Mouse (Mus musculus) lung, embryonic 16.5 days (tissue): ENCODE measurements at regions not wholly inside any gene's neighbourhood (a gene's known extent, or its start where the extent isn't known, plus 50 kb on each side); places are given as distances from the start of the nearest gene placed in this dataset.

Source experiments
- ATAC-seq: fragments of 200-750 bp; cut with Nextera tagmentation; 2 replicates; pipeline ENCODE4 v1.8.0; 2017; ENCODE audit warnings: low read depth, mild to moderate bottlenecking, moderate library complexity
- H3K27ac ChIP-seq: fragments of 300-500 bp; sonication (generic); 2 replicates; pipeline ENCODE4 v1.5.1; 2014; ENCODE audit warnings: mild to moderate bottlenecking, control low read depth, low read length
- H3K27me3 ChIP-seq: fragments of 300-500 bp; sonication (generic); 2 replicates; pipeline ENCODE4 v1.6.1; 2014; ENCODE audit warnings: low read depth, low read length, mixed read lengths; ENCODE audit not compliant: control insufficient read depth, insufficient read depth
- H3K36me3 ChIP-seq: fragments of 300-500 bp; sonication (generic); 2 replicates; pipeline ENCODE4 v1.6.1; 2014; ENCODE audit warnings: low read length; ENCODE audit not compliant: control insufficient read depth, insufficient read depth
- H3K4me1 ChIP-seq: fragments of 300-500 bp; sonication (generic); replicated peaks from 2 replicates; pipeline ENCODE4 v1.6.1; 2014; ENCODE audit warnings: low read length, mixed read lengths; ENCODE audit not compliant: control insufficient read depth, insufficient read depth
- H3K4me2 ChIP-seq: fragments of 300-500 bp; sonication (generic); 2 replicates; pipeline ENCODE4 v1.6.1; 2014; ENCODE audit warnings: low read depth, low read length, control low read depth
- H3K4me3 ChIP-seq: fragments of 300-500 bp; sonication (generic); 2 replicates; pipeline ENCODE4 v1.5.1; 2014; ENCODE audit warnings: mild to moderate bottlenecking, low read length, control low read depth
- H3K9ac ChIP-seq: fragments of 300-500 bp; sonication (generic); 2 replicates; pipeline ENCODE4 v1.6.1; 2014; ENCODE audit warnings: low read length, control low read depth
- H3K9me3 ChIP-seq: fragments of 300-500 bp; sonication (generic); 2 replicates; pipeline ENCODE4 v1.6.1; 2016; ENCODE audit warnings: low read length; ENCODE audit not compliant: control insufficient read depth
- WGBS: fragments of 180-500 bp; shearing (Covaris S2); extraction: QIAGEN DNeasy Blood & Tissue Kit; methylation state at CpG from one replicate; pipeline ENCODE4 v1.1.7; 2014; 5-methylcytosine and 5-hydroxymethylcytosine counted together

- no peaks in the 10 kb centered on the region for H3K27me3 ChIP-seq
- H3K27ac ChIP-seq, result no peak overlapping the region
- no peak for ATAC-seq
- H3K36me3 ChIP-seq, result no peaks in the 10 kb centered on the region
- no peak overlapping the region for H3K4me3 ChIP-seq
- WGBS, result 68% methylated on average over 5 of the region's 5 CpGs
- no peak overlapping the region for H3K4me2 ChIP-seq
- H3K4me1 ChIP-seq, result no peaks in the 10 kb centered on the region
- no peaks in the 10 kb centered on the region for H3K9me3 ChIP-seq
- no peak overlapping the region for H3K9ac ChIP-seq
Observed at GRCm38 (mm10) chr7:71873817-71874216, 432.6 kb downstream of the Mctp2 start.

GRCm38 (mm10) chr7:71872912-71873311, 433.5 kb downstream of the Mctp2 start:
- no peak overlapping the region for H3K4me2 ChIP-seq
- H3K36me3 ChIP-seq, result no peaks in the 10 kb centered on the region
- H3K9me3 ChIP-seq, result no peaks in the 10 kb centered on the region
- no peak for ATAC-seq
- H3K4me3 ChIP-seq, result no peak overlapping the region
- H3K27me3 ChIP-seq, result no peaks in the 10 kb centered on the region
- H3K27ac ChIP-seq, result no peak overlapping the region
- H3K4me1 ChIP-seq, result no peaks in the 10 kb centered on the region
- WGBS, result 63% methylated on average over 6 of the region's 6 CpGs
- H3K9ac ChIP-seq, result no peak overlapping the region

DNA sequence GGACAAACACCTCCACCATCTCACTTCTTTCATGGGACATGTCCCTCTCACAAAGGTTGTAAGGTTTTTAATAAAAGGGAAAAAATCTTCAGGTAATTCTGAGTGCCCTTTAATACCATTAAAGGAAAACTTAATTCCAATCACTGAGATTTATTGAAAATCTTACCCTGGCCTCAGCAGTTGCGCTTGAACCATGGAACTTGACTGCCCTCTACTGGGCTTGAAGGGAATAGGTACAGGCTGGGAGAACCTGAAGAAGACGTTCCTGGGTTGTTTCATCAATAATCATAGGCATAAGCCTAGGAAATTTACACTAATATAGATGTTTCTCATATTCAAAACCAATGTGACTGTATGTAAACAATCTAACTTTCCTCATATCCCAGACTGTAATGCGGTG, 439.3 kb downstream of the Mctp2 start:
- Histone ChIP-seq H3K9me3 (no peaks in the 10 kb centered on the region), H3K9ac (no peak overlapping the region), H3K4me2 (no peak overlapping the region), H3K4me3 (no peak overlapping the region), H3K4me1 (peaks cover 5% of the 10 kb centered on the region), H3K27me3 (no peaks in the 10 kb centered on the region), H3K27ac (no peak overlapping the region), H3K36me3 (no peaks in the 10 kb centered on the region)
- 15% methylated on average over 3 of the region's 3 CpGs for WGBS
- ATAC-seq, result no peak

DNA sequence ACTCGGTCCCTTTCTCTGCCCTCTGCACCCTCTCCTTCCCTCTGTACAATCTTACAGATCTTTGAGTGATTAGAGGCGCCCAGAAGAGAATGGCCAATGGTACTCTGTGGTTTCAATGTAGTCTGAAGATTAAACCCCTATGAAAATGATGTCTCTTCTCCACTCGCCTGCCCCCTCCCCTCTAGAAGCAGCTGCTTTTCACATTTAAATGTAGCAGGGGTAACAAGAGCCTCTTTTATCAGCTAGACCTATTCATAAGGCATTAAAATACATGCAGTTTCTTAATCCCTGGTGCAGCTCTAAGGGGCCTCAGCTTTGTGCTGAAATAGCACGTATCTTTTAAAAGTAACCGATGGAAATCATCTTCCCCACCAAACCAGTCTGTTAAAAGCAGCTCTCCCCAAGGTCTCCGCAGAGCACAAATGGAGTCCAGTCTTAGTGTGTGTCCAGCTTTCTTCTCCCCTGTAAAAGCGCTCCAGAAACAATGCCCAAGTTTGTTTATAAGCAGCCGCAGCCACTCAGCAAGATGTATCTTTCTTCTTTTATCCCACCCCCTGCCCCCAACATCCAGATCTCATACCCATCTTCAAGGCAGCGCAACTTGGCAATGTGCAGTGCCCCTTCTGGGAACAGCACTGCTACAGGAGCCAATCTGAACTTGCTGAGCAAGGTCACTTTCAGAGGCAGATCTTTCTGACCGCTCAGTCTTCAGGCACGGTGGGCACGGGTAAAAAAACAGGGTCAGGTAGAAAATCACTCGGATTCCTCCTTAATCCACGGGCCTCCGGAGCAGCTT, 440.8 kb downstream of the Mctp2 start:
- H3K9ac ChIP-seq, result no peak overlapping the region
- no peaks in the 10 kb centered on the region for H3K36me3 ChIP-seq
- H3K4me2 ChIP-seq, result no peak overlapping the region
- H3K27ac ChIP-seq, result no peak overlapping the region
- no peaks in the 10 kb centered on the region for H3K9me3 ChIP-seq
- no peak overlapping the region for H3K4me3 ChIP-seq
- ATAC-seq, result no peak
- H3K27me3 ChIP-seq, result no peaks in the 10 kb centered on the region
- H3K4me1 ChIP-seq, result peaks cover 5% of the 10 kb centered on the region
- 36% methylated on average over 15 of the region's 15 CpGs for WGBS

DNA sequence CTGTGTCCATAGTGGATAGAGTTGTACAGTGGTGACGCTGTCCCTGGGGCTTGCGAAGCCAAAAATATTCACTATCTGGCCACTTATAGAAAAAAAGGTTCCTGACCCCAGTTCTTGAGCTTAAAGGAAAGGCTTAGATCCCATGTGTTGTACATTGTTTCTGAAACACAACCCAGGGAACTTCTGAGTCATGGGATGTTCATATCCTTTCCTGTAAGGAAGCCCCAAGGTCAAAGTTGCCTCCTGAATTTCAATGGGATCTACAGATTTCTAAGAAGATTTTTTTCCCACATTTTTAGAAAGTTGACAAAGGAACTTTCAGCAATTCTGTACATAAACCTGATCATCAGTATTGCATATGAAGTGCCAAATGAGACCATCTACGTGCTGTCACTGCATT, 453.5 kb downstream of the Mctp2 start:
- no peaks in the 10 kb centered on the region for H3K36me3 ChIP-seq
- ATAC-seq, result no peak
- 81% methylated on average over 3 of the region's 3 CpGs for WGBS

GRCm38 (mm10) chr7:71849174-71849573, 457.2 kb downstream of the Mctp2 start:
- no peak for ATAC-seq
- H3K4me2 ChIP-seq, result no peak overlapping the region
- no peak overlapping the region for H3K27ac ChIP-seq
- no peaks in the 10 kb centered on the region for H3K9me3 ChIP-seq
- no peak overlapping the region for H3K9ac ChIP-seq
- 80% methylated on average over 6 of the region's 6 CpGs for WGBS
- H3K27me3 ChIP-seq, result no peaks in the 10 kb centered on the region
- no peak overlapping the region for H3K4me3 ChIP-seq
- no peaks in the 10 kb centered on the region for H3K36me3 ChIP-seq
- no peaks in the 10 kb centered on the region for H3K4me1 ChIP-seq

More for the DNA sequence above, 453.5 kb downstream of the Mctp2 start:
- Histone ChIP-seq H3K4me1 (no peaks in the 10 kb centered on the region), H3K9me3 (no peaks in the 10 kb centered on the region), H3K4me2 (no peak overlapping the region), H3K4me3 (no peak overlapping the region), H3K27ac (no peak overlapping the region), H3K9ac (no peak overlapping the region), H3K27me3 (no peaks in the 10 kb centered on the region)

DNA sequence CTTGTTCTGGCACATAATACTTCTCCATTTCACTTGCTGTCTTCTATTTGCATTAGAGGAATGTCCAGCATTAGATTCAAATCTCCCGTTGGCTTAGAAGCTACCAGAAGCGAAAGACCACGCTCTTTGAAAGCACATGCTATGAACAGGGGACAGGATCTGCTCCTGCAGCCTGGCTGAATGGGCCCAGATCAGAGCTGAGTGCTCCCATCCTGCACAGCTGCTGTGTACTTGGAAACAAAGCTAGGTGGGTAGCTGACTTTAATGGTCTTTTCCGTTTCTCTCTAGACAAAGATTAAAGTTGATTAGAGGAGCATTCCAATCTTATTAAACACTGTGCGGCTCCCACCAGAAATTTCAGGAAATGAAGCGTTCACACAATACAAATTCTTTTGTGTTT, 468.6 kb downstream of the Mctp2 start:
- ATAC-seq, result no peak
- Histone ChIP-seq H3K9ac (no peak overlapping the region), H3K27me3 (no peaks in the 10 kb centered on the region), H3K4me3 (no peak overlapping the region), H3K36me3 (no peaks in the 10 kb centered on the region), H3K4me1 (no peaks in the 10 kb centered on the region), H3K27ac (no peak overlapping the region), H3K9me3 (no peaks in the 10 kb centered on the region), H3K4me2 (no peak overlapping the region)
- 62% methylated on average over 6 of the region's 6 CpGs for WGBS

DNA sequence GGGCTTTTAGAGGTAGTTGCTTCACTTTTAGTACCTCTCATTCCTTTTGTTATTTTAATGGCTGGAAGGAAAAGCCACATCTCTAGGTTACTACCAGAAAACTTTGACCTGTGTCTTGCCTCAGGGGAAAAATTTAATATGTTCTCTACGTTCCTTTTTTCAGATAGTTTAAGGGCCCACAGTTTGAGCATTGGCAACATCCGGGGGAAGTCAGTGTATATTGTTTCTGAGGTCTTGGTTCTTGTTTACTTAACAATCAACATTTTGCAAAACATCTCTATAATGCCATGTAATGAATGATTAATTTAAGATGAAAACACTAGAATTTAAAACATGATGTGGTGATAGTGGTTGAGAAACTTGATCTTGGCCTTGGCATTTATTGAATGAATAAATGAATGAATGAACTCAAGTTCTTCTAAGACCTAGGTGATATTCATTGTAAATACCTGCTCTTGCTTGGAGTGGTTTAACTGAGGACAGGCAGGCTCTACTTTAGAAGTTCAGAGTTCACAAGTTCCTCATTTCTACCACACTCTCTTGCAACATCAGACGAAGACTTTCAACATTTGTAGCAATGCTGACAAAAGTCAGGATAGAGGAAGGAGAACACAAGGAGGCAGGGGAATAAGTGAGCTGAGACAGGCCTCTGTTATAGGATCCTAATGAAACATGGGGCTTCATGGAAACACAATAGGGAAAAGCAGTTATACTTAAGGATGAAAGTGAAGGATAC, 474.4 kb downstream of the Mctp2 start:
- H3K4me2 ChIP-seq, result no peak overlapping the region
- WGBS, result 67% methylated on average over 3 of the region's 3 CpGs
- no peak for ATAC-seq
- H3K4me3 ChIP-seq, result no peak overlapping the region
- H3K4me1 ChIP-seq, result no peaks in the 10 kb centered on the region
- H3K27ac ChIP-seq, result no peak overlapping the region
- no peak overlapping the region for H3K9ac ChIP-seq
- no peaks in the 10 kb centered on the region for H3K36me3 ChIP-seq
- no peaks in the 10 kb centered on the region for H3K9me3 ChIP-seq
- H3K27me3 ChIP-seq, result no peaks in the 10 kb centered on the region

DNA sequence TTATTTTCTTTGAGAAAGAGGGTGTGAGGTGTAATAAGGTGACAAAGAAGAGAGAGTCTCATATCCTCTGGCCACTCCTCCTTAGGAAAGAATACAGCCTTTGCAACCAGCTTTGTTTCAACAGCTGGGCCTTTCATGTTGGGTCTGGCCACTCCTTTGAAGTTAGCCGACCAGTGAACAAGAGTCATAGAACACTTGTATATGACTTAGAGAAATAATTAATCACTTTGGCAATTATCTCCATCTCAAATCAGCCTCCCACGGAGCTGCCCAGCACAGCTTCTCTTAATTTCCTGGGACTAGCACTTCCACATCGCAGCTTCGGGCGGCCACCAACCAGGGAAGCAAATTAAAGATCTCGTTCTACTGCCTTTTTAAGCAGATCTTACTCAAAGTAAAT, 476.8 kb downstream of the Mctp2 start:
- Histone ChIP-seq H3K9ac (no peak overlapping the region), H3K27ac (no peak overlapping the region), H3K27me3 (no peaks in the 10 kb centered on the region), H3K9me3 (no peaks in the 10 kb centered on the region), H3K4me3 (no peak overlapping the region), H3K36me3 (no peaks in the 10 kb centered on the region), H3K4me2 (no peak overlapping the region), H3K4me1 (no peaks in the 10 kb centered on the region)
- 48% methylated on average over 6 of the region's 6 CpGs for WGBS
- no peak for ATAC-seq
